Mouse (Mus musculus): ENCODE measurements at regions not wholly inside any gene's neighbourhood (a gene's known extent, or its start where the extent isn't known, plus 50 kb on each side); places are given as distances from the start of the nearest gene placed in this dataset.
A peak's percentile ranks its signal among the peaks of the same experiment; 100 is the strongest.

DNA sequence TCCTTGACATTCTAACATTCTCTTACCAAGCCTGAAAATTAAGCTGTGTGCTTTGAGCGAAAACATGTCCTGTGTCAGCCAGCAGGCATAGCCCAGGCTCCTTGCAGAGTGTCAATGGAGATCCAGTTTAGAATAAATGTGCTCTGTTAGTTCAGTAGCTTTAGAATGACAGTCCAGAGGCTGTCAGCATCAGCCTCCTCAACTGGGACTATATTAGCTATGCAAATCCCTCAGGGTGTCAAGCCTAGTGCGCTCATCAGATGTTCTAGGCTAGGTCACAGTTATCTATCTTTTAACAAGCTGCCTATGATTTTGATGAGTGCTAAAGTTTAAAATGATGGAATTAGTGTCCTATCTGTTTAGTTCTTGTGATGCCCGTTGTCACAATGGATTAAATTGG, 281.7 kb upstream of the Btbd3 start:
- DNase-seq = no peak

GRCm38 (mm10) chr2:137969156-137969555, 287.2 kb upstream of the Btbd3 start:
- no peak for DNase-seq

- DNase-seq = no peak
Measured at GRCm38 (mm10) chr2:137966460-137967076, 289.8 kb upstream of the Btbd3 start.

DNA sequence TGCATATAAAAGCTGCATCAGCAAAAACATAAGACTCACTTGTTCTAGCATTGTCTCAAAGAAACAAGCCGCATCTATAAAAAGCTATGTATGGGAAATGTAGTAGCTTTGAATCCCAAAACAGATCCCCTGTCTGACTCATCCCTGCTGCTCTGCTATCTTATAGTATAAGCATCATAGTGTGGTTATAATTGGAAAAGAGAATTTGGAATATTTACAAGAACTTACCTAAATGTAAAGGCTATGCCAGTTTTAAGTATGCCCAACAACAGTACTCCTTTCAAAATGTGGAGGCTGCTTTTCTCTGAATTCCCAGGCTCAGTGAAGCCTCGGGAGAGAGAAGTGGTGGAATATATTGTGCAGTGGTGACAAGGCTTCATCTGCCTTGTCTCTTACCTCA, 301.5 kb upstream of the Btbd3 start:
- DNase-seq = no peak

DNA sequence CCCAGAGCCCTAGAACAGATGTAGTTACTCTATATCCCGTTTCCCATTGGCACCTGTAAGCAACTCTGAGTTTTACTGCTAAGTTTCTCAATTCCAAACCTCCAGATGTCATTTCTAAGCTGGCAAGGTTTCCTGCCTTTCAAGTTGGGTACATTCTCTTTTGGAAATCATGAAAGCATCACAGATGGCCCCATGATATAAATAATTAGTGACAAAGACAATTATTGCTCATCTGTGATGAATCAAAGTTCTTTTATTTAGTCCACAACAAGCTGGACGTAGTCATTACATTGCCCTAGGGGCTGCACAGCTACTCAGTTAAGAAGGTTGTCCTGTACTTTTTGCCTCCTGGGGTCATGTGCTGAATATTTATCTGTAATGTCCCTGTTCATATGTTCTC, 303.2 kb upstream of the Btbd3 start:
- no peak for DNase-seq

- DNase-seq = no peak
Measured at GRCm38 (mm10) chr2:137951942-137952341, 304.4 kb upstream of the Btbd3 start.

DNA sequence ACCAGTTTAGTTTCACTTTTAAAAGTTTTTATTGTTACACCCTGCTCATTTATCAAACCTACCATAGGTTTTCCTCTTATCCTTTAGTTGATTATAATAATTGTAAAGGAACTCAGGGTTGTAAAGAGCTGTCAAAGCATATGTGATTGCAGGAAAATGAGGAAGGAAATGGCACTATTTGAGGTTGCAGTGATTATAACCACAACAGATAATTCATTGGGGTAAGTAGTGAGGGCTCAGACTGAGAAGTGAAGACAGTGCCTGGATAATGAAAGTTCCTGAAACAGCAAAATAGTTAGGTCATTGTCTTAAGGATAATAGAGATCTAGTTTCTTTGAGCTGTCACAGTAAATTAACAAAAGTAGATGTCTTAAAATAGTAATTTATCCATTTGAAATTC, 305.4 kb upstream of the Btbd3 start:
- no peak for DNase-seq

- peak; percentile 73 for DNase-seq
Measured at GRCm38 (mm10) chr2:137942753-137943152, 313.6 kb upstream of the Btbd3 start.

- no peak for DNase-seq
Measured at GRCm38 (mm10) chr2:137939591-137939990, 316.8 kb upstream of the Btbd3 start.

GRCm38 (mm10) chr2:137938831-137939480, 317.4 kb upstream of the Btbd3 start:
- no peak for DNase-seq

DNA sequence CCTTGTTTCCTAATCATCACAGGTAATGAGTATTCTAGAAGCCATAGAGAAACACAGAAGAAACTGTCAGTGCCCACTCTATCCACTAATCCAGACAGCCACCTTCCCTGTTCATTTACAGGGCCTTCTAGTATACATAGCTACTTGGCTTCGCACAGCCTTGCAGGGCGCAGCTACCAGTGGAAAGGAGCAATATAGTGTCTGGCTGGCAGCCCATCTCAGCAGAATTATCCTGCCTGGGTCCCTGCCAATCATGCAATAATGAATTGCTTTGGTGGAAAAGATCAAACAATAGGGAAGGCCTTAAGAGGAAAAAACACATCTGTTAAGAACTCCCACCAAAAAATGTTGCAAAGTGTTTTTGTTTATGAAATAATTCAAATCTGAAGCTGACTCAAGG, 319.8 kb upstream of the Btbd3 start:
- no peak for DNase-seq

GRCm38 (mm10) chr2:137932931-137933330, 323.4 kb upstream of the Btbd3 start:
- DNase-seq = no peak

- DNase-seq = no peak
Measured at GRCm38 (mm10) chr2:137932488-137932887, 323.9 kb upstream of the Btbd3 start.

DNA sequence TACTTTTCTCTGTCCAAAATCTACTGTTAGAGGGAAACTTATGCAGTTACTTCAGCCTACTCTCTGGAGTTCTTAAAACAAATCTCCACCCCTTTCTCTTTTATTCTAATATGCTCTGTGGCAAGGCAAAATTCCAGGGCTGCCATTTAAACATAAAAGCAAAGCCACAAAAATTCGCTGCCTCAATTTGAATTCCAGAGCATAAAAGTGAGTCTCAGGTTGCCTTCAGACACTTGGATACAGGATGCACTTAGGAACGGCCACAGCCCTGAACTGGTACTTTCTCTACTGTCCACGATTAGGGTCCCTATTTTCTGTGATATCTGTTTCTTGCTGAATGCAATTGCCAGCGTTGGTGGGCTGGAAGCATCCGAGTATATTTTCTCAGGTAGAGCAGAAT, 330.9 kb upstream of the Btbd3 start:
- no peak for DNase-seq

- DNase-seq = no peak
Measured at GRCm38 (mm10) chr2:137924576-137924975, 331.8 kb upstream of the Btbd3 start.

GRCm38 (mm10) chr2:137898425-137898824, 357.9 kb upstream of the Btbd3 start:
- DNase-seq = no peak

- no peak for DNase-seq
Measured at GRCm38 (mm10) chr2:137880211-137881031, 375.9 kb upstream of the Btbd3 start.

GRCm38 (mm10) chr2:137869676-137870075, 386.7 kb upstream of the Btbd3 start:
- DNase-seq = no peak

- no peak for DNase-seq
Measured at GRCm38 (mm10) chr2:137854494-137854893, 401.9 kb upstream of the Btbd3 start.

DNA sequence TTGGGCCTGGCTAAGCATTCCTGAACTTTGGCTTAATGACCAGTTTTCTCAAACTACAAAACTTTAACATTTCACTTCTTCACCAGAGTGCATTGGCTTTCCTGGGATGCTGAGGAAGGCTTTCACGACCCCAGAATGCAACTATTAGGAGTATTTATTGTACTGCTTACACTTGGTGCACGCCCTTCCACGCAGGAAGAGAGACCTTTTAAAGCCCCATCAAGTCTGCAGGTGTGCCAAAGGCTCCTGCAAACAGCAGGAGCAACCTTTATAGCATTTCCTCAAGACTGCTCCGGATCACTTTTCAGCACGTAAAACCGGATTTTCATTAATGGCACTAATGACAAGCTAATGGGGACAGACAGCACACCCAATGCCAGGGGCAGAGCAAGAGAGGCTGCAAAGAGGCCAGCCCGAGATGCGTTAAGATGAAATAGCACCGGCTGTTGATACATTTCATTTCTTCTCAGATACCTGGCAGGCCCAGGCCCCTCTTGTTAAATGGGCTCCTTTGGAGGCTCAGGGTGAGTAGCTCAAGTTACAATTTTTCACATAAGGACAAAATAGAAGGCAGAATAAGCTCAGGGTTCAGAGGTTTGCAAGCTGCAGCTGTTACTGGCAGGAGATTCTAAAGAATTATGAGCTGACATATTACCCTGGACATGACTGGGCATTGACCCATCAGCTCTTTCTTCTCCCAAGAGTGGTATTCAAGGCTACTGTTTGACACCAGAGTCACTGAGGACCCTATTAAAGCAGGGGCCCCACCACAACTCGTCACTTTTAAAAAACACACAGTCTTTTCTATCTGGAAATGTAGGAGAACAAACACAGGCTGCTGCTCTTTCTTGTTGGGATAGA, 402.7 kb upstream of the Btbd3 start:
- no peak for DNase-seq

- no peak for DNase-seq
Measured at GRCm38 (mm10) chr2:137847901-137848300, 408.5 kb upstream of the Btbd3 start.

DNA sequence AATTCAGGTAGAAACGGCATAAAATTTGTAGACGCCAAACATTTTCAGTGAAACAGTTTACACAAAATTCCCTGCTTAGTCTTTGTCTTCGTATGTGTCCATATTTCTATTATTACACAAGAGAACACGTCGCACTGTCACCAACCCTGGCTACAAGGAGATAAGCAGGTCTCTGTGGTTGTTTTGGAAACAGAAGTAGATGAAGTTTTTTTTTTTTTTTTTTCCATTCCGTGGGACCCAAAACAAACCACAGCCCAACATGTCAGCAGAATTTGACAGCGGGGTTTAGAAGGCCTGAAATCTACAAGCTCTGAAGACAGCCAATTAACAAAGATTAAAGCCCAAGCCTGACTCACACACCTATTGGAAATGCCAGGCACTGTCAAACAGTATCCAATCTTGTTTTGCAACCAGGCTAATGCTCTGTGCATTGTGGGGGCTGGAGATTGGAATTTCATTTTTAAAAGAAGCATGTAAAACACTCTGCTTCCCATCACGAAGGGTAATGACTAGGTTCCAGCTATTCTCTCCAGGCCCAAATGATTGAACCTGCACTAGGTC, 428.5 kb upstream of the Btbd3 start:
- no peak for DNase-seq
